Mouse (Mus musculus) embryonic fibroblast, embryonic 13.5 days (primary cell): ENCODE results near the gene Clptm1.

Experiments
- CTCF ChIP-seq: IDR thresholded peaks from 2 replicates; pipeline ENCODE4 v1.5.1; 2011; ENCODE audit warnings: mild to moderate bottlenecking, control low read depth, low read length, moderate library complexity, borderline replicate concordance; ENCODE audit not compliant: insufficient read depth
- POLR2A ChIP-seq: IDR thresholded peaks from 2 replicates; pipeline ENCODE4 v1.6.1; 2011; ENCODE audit warnings: low read depth, mild to moderate bottlenecking, control low read depth, low read length, moderate library complexity

GRCm38 (mm10) chr7:19633197-19633596, 31.6 kb downstream of the Clptm1 start:
- TF ChIP-seq CTCF (no peak), POLR2A (no peak)
